Mouse (Mus musculus) C2C12 (cell line): ENCODE measurements around the gene Uimc1.

ENCODE experiments used
- CEBPB ChIP-seq: IDR thresholded peaks from one replicate; pipeline ENCODE4 v1.6.1; 2011; ENCODE audit warnings: low read depth, mild to moderate bottlenecking, control low read depth, moderate library complexity
- CTCF ChIP-seq: IDR thresholded peaks from one replicate; pipeline ENCODE4 v1.5.1; 2011; ENCODE audit not compliant: control insufficient read depth, insufficient read depth, insufficient read length
- MYOG ChIP-seq: IDR thresholded peaks from one replicate; pipeline ENCODE4 v1.6.1; 2011; ENCODE audit not compliant: control insufficient read depth, insufficient read length; ENCODE audit errors: extremely low read depth
- USF1 ChIP-seq: IDR thresholded peaks from one replicate; pipeline ENCODE4 v1.6.1; 2011; ENCODE audit warnings: low read depth, mild to moderate bottlenecking, control low read depth, moderate library complexity

DNA sequence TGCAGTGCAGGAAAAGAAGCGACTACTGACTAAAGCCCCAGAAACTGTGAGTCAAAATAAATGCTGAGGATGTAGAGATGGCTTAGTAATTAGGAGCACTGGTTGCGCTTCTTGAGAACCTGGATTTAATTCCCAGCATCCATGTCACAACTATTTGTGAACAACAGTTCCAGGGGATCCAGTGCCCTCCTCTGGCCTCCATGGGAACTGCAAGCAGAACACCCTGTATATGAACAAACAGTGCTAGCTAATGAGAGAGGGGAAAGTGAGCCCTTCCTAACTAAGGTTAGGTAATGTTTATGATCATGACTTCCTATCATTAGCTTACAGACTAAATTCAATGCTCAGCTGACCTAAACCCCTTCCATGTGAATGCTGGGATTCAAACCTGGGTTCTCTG is 42.1 kb downstream of the Uimc1 start:
- no peak for TF ChIP-seq CTCF
- no peak for TF ChIP-seq CEBPB
- TF ChIP-seq MYOG: no peak
- TF ChIP-seq USF1: no peak
